Mouse (Mus musculus): ENCODE results near the gene Tipin.
"Not testable (repeated sequence)": the region's sequence is repeated elsewhere in the genome, so short reads cannot be mapped to it uniquely, and the experiment has no call there.

Tipin gene

GRCm38 (mm10) chr9:64281105-64281780 is at the start of gene Tipin:
Tipin (plus strand) TSS chr9:64281581.
- peak; percentile 95 for DNase-seq (ENCODE audit: low spot score in 2 of 2)

GRCm38 (mm10) chr9:64231674-64232073 is 49.7 kb upstream of the Tipin start:
- DNase-seq (ENCODE audit: low spot score in 2 of 2), result no peak

- DNase-seq (ENCODE audit: low spot score in 2 of 2), result peak in 1 of 2 experiments; percentile 23
Measured at GRCm38 (mm10) chr9:64232257-64232957, 49.0 kb upstream of the Tipin start.

DNA sequence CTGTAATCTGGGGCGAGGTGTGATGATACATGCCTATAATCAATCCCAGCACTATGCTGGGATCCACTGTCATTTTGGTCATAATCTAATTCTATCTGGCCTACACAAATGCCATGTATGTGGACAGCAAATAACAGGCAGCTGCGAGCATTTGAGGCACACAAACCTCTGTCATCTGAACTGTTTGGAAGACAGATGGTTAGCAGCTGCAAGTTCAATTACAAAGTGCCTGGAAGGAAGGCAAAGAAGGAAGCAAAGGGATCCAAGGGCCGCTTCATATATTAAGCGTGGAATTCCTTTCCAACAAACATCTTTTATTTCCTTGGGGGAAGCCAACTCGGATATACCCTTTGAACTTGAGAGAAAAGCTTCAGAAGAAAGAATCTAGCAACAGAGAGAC is 47.7 kb upstream of the Tipin start:
- no peak for DNase-seq (ENCODE audit: low spot score in 2 of 2)

- no peak for DNase-seq (ENCODE audit: low spot score in 2 of 2)
Measured at GRCm38 (mm10) chr9:64234768-64235435, 46.5 kb upstream of the Tipin start, which contains the start of gene Uchl4. Uchl4 (plus strand) TSS chr9:64235201.

GRCm38 (mm10) chr9:64236056-64236455 is 45.3 kb upstream of the Tipin start:
- DNase-seq (ENCODE audit: low spot score in 2 of 2), result no peak

DNA sequence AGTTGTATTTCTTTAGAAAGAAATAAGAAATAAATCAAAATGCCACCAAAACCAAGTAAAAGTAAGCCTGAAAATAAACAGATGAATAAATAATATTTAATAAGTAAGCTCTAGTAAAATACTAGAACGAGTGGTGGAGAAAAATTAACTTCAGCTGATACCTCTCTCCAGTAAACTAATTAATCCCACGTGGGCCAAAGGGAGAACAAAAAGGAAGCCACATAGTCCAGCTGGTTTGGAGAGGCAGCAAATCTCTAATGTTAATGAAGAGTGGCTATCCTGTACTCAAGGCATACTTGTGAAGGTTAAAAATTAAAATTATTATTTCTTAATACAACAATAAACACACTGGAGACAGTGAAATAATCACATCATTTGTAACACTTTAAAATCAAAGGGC is 41.3 kb upstream of the Tipin start:
- no peak for DNase-seq (ENCODE audit: low spot score in 2 of 2)

GRCm38 (mm10) chr9:64240681-64241080 is 40.7 kb upstream of the Tipin start:
- DNase-seq (ENCODE audit: low spot score in 2 of 2), result no peak

GRCm38 (mm10) chr9:64242381-64242831 is 39.0 kb upstream of the Tipin start:
- DNase-seq (ENCODE audit: low spot score in 2 of 2), result no peak

GRCm38 (mm10) chr9:64249371-64249770 is 32.0 kb upstream of the Tipin start:
- DNase-seq (ENCODE audit: low spot score in 2 of 2), result no peak

- DNase-seq (ENCODE audit: low spot score in 2 of 2), result no peak
Measured at GRCm38 (mm10) chr9:64250111-64250730, 31.2 kb upstream of the Tipin start.

- DNase-seq (ENCODE audit: low spot score in 2 of 2), result peak; percentile 25 to 32
Measured at GRCm38 (mm10) chr9:64252591-64253020, 28.8 kb upstream of the Tipin start.

DNA sequence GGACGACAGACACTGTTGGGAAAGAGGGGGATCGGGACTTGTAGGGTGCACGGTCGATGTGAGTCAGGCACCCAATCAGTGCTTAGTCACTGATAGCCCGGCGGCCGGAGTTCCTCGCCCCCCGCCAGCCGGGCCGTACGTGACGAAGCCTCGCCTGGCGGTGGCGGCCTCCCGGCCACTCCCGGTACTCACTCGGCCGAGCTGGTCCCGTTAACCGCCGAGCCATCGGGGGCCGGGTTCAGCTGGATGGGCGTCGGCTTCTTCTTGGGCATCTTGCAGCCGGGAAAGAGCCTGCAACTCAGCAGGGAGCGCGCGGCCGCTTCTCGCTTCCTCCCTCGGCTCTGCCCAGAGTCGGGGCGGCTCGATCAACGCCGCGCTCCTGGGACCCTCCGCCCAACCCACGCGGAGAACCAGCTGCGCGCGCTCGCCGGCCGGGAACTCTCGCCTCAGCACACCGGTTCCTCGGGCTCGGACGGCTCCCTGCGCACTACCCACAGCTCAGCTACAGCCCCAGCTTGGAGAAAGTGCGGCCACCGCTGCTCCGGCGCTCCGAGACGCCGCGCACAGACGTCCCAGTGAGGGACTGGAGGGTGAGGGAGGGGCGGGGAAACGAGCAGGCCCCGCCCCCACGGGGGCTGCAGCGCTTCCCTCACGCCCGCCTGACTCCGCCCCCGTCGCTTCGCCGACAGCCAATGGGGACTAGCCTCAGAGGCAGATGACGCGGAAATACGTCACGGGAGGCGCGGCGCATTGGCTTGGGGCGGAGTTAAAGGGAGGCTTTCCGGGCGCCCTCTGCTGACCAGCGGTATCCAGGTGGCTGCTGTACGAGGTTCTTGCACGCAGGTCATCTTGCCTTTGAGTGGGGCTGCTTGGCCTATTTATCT is 28.1 kb upstream of the Tipin start, which contains the start of gene Map2k1:
Gene Map2k1, minus strand, starts transcription at position 611 of the 884 bp plus-strand sequence.
- DNase-seq (ENCODE audit: low spot score in 2 of 2), result peak; percentile 100

GRCm38 (mm10) chr9:64255422-64255821 is 26.0 kb upstream of the Tipin start:
- DNase-seq (ENCODE audit: low spot score in 2 of 2), result no peak

DNA sequence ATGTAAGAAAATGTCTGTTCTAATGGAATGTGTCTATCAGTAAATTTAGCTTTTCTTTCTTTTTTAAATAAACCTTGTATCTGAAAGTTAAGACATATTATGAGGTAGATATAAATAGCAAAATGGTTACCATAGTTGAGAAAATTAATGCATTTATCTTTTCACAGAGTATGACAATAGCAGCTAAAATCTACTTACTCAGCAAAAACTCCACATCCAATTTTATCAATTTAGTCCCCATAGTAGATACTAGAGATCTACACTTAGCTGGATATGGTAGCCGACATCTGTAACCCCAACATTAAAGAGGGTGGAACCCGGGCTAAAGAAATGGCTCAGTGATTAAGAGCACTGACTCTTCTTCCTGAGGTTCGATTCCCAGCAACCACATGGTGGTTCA is 25.2 kb upstream of the Tipin start:
- DNase-seq (ENCODE audit: low spot score in 2 of 2), result no peak

GRCm38 (mm10) chr9:64259906-64260305 is 21.5 kb upstream of the Tipin start:
- DNase-seq (ENCODE audit: low spot score in 2 of 2), result no peak

- no peak for DNase-seq (ENCODE audit: low spot score in 2 of 2)
Measured at GRCm38 (mm10) chr9:64261023-64261422, 20.4 kb upstream of the Tipin start.

DNA sequence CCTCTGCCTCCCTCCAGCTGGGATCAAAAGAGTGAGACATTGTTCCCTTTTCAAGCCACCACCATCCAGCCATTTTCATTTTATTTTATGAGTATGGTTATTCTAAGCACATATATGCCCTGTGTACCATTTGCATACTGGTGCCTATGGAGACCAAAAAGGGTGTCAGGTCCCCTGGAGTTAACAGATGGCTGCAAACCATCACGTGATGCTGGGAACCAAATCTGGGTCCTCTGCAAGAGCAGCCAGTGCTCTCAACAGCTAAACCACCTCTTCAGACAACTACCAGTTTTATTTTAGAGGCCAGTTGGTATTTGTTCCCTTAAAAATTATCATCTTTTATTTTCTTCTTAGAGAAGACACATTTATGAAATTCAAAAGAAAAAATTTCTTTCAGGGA is 16.6 kb upstream of the Tipin start:
- DNase-seq (ENCODE audit: low spot score in 2 of 2), result no peak

GRCm38 (mm10) chr9:64267231-64267630 is 14.2 kb upstream of the Tipin start:
- no peak for DNase-seq (ENCODE audit: low spot score in 2 of 2)

- DNase-seq (ENCODE audit: low spot score in 2 of 2), result no peak
Measured at GRCm38 (mm10) chr9:64268196-64268595, 13.2 kb upstream of the Tipin start.

DNA sequence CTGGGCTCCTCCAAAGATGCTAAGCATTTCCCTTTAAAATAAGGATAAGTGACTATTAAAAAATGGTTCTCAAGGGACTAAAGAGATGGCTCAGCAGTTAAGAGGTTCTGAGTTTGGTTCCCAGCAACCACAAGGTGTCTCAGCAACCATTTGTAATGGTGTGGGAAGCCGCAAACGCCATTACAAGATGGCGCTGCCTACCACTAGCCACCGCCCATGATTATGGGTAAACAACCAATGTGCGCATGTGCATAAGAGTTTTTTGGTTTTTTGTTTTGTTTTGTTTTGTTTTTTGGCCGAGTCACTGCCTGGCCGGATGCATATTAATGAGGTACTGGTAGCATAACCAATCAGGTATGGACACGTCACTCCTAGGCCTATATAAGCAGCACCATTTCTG is 12.5 kb upstream of the Tipin start:
- not testable (repeated sequence) for DNase-seq (ENCODE audit: low spot score in 2 of 2)
